Mouse (Mus musculus) lung, postnatal 0 days (tissue): ENCODE results near the gene Slc2a4. TPM values are rescaled to one million over a fixed set of nuclear protein-coding genes. Genes with fewer than 3 reads are reported as not detected.

Experiments
- ATAC-seq: fragments of 200-750 bp; cut with Nextera tagmentation; 2 replicates; pipeline ENCODE4 v1.8.0; 2017; ENCODE audit warnings: moderate library complexity
- DNase-seq: peaks from one replicate; pipeline ENCODE4 v3.0.0-alpha.2; 2016; ENCODE audit warnings: low spot score
- H3K27ac ChIP-seq: fragments of 300-500 bp; sonication (generic); 2 replicates; pipeline ENCODE4 v1.5.1; 2014; ENCODE audit warnings: antibody characterized with exemption, mild to moderate bottlenecking, low read length, mixed read lengths
- H3K27me3 ChIP-seq: fragments of 300-500 bp; sonication (generic); replicated peaks from 2 replicates; pipeline ENCODE4 v1.6.1; 2014; ENCODE audit warnings: low read length, mixed read lengths; ENCODE audit not compliant: insufficient read depth
- H3K36me3 ChIP-seq: fragments of 300-500 bp; sonication (generic); 2 replicates; pipeline ENCODE4 v1.6.1; 2014; ENCODE audit warnings: low read length, mixed read lengths; ENCODE audit not compliant: insufficient read depth
- H3K4me1 ChIP-seq: fragments of 300-500 bp; sonication (generic); 2 replicates; pipeline ENCODE4 v1.6.1; 2014; ENCODE audit warnings: antibody characterized with exemption, low read depth, low read length, mixed read lengths; ENCODE audit not compliant: insufficient read depth
- H3K4me2 ChIP-seq: fragments of 300-500 bp; sonication (generic); replicated peaks from 2 replicates; pipeline ENCODE4 v1.6.1; 2014; ENCODE audit warnings: low read depth, mild to moderate bottlenecking, low read length, moderate library complexity, mixed read lengths
- H3K4me3 ChIP-seq: fragments of 300-500 bp; sonication (generic); 2 replicates; pipeline ENCODE4 v1.5.1; 2014; ENCODE audit warnings: low read depth, low read length
- H3K9ac ChIP-seq: fragments of 300-500 bp; sonication (generic); replicated peaks from 2 replicates; pipeline ENCODE4 v1.6.1; 2014; ENCODE audit warnings: low read depth, mild to moderate bottlenecking
- H3K9me3 ChIP-seq: fragments of 300-500 bp; sonication (generic); 2 replicates; pipeline ENCODE4 v1.6.1; 2016; ENCODE audit warnings: low read length, mixed read lengths
- CTCF ChIP-seq: IDR thresholded peaks from 2 replicates; pipeline ENCODE4 v1.5.1; 2016; ENCODE audit warnings: antibody characterized with exemption, mild to moderate bottlenecking
- EP300 ChIP-seq: IDR thresholded peaks from 2 replicates; pipeline ENCODE4 v1.6.1; 2016; ENCODE audit warnings: antibody characterized with exemption, mild to moderate bottlenecking, control low read depth
- WGBS: fragments of 180-500 bp; shearing (Covaris S2); extraction: QIAGEN DNeasy Blood & Tissue Kit; methylation state at CpG from one replicate; pipeline ENCODE4 v1.1.7; 2014; 5-methylcytosine and 5-hydroxymethylcytosine counted together
- polyA plus RNA-seq: library from polyadenylated mRNA; unstranded; fragments of >200 nt; fragmentation: Nextera tagmentation; extraction: Ambion mirVana; gene quantifications from 2 replicates; pipeline ENCODE4 v1.2.1, GENCODE M21; 2015

Slc2a4 gene
- polyA plus RNA-seq, 1 experiment from 2014 or later, result 3.7 TPM

- ATAC-seq (no peak), DNase-seq (no peak)
- Histone ChIP-seq H3K9ac (no peak overlapping the region), H3K27me3 (peaks cover 13% of the 10 kb centered on the region; the same call in 1 of the 2 replicates), H3K4me3 (no peak overlapping the region), H3K36me3 (no peaks in the 10 kb centered on the region), H3K9me3 (no peaks in the 10 kb centered on the region), H3K4me2 (no peak overlapping the region), H3K27ac (no peak overlapping the region), H3K4me1 (peaks cover 15% of the 10 kb centered on the region; the same call in 1 of the 2 replicates)
- 63% methylated on average over 5 of the region's 5 CpGs for WGBS
- TF ChIP-seq EP300 (no peak), CTCF (no peak)
Observed at GRCm38 (mm10) chr11:69937834-69938233, 10.2 kb downstream of the Slc2a4 start.

GRCm38 (mm10) chr11:69937385-69937784, 10.6 kb downstream of the Slc2a4 start:
- Histone ChIP-seq H3K4me3 (no peak overlapping the region), H3K9ac (no peak overlapping the region), H3K27me3 (peaks cover 13% of the 10 kb centered on the region; the same call in 1 of the 2 replicates), H3K36me3 (no peaks in the 10 kb centered on the region), H3K4me2 (no peak overlapping the region), H3K9me3 (no peaks in the 10 kb centered on the region), H3K4me1 (peaks cover 15% of the 10 kb centered on the region; the same call in 1 of the 2 replicates), H3K27ac (no peak overlapping the region)
- 37% methylated on average over 4 of the region's 4 CpGs for WGBS
- DNase-seq (no peak), ATAC-seq (no peak)
- TF ChIP-seq EP300 (no peak), CTCF (no peak)

GRCm38 (mm10) chr11:69936714-69937347, 11.2 kb downstream of the Slc2a4 start:
- ATAC-seq (no peak), DNase-seq (peak; percentile 38)
- H3K27ac ChIP-seq, result no peak overlapping the region
- WGBS, result 26% methylated on average over 9 of the region's 9 CpGs
- no peaks in the 10 kb centered on the region for H3K36me3 ChIP-seq
- no peak overlapping the region; the same call in 1 of the 2 replicates for H3K4me3 ChIP-seq
- H3K4me2 ChIP-seq, result peak overlapping the region; percentile 88
- H3K9me3 ChIP-seq, result no peaks in the 10 kb centered on the region
- peaks cover 13% of the 10 kb centered on the region; the same call in 1 of the 2 replicates for H3K27me3 ChIP-seq
- H3K9ac ChIP-seq, result no peak overlapping the region
- no peak for TF ChIP-seq EP300
- TF ChIP-seq CTCF, result no peak
- peaks cover 15% of the 10 kb centered on the region; the same call in 1 of the 2 replicates for H3K4me1 ChIP-seq

GRCm38 (mm10) chr11:69936156-69936555, 11.8 kb downstream of the Slc2a4 start:
- 2% methylated on average over 29 of the region's 30 CpGs for WGBS
- Histone ChIP-seq H3K4me3 (peak overlapping the region; percentile 42), H3K4me2 (peak overlapping the region; percentile 88), H3K9ac (no peak overlapping the region), H3K27me3 (peaks cover 13% of the 10 kb centered on the region; the same call in 1 of the 2 replicates), H3K9me3 (no peaks in the 10 kb centered on the region), H3K27ac (no peak overlapping the region; the same call in 1 of the 2 replicates), H3K36me3 (no peaks in the 10 kb centered on the region), H3K4me1 (peaks cover 15% of the 10 kb centered on the region; the same call in 1 of the 2 replicates)
- ATAC-seq (peak; percentile 5; the same call in 1 of the 2 replicates), DNase-seq (peak; percentile 63)
- TF ChIP-seq CTCF (no peak), EP300 (no peak)

GRCm38 (mm10) chr11:69935137-69935879, 12.7 kb downstream of the Slc2a4 start, which contains the start of gene Ybx2:
TSS of gene Ybx2 (plus strand) at chr11:69935796.
- Histone ChIP-seq H3K27ac (no peak within 1 kb of the TSS; the same call in 1 of the 2 replicates), H3K4me3 (peak within 1 kb of the TSS; percentile 42), H3K9me3 (no peaks in the 10 kb centered on the region), H3K4me2 (peak within 1 kb of the TSS; percentile 88), H3K27me3 (peaks cover 13% of the 10 kb centered on the region; the same call in 1 of the 2 replicates), H3K4me1 (peaks cover 15% of the 10 kb centered on the region; the same call in 1 of the 2 replicates), H3K36me3 (no peaks in the 10 kb centered on the region), H3K9ac (no peak within 1 kb of the TSS)
- DNase-seq (peak; percentile 88), ATAC-seq (peak; percentile 81)
- 4% methylated on average over 49 of the region's 62 CpGs for WGBS
- TF ChIP-seq EP300 (no peak), CTCF (no peak; the same call in 1 of the 2 replicates)

- 11% methylated on average over 6 of the region's 6 CpGs for WGBS
- no peak for TF ChIP-seq EP300
- no peak for TF ChIP-seq CTCF
- ATAC-seq, result no peak
- no peak overlapping the region for H3K4me2 ChIP-seq
- peaks cover 13% of the 10 kb centered on the region; the same call in 1 of the 2 replicates for H3K27me3 ChIP-seq
- peaks cover 15% of the 10 kb centered on the region; the same call in 1 of the 2 replicates for H3K4me1 ChIP-seq
- no peaks in the 10 kb centered on the region for H3K36me3 ChIP-seq
- DNase-seq, result no peak
- no peak overlapping the region for H3K9ac ChIP-seq
- no peak overlapping the region for H3K27ac ChIP-seq
- no peak overlapping the region for H3K4me3 ChIP-seq
- H3K9me3 ChIP-seq, result no peaks in the 10 kb centered on the region
Observed at GRCm38 (mm10) chr11:69934681-69935080, 13.3 kb downstream of the Slc2a4 start.
